Mouse (Mus musculus) E14TG2a.4 (cell line): ENCODE data around the gene Camkmt.

Experiments used
- H3K27me3 ChIP-seq: 2 replicates; pipeline ENCODE4 v1.6.1; 2014; ENCODE audit warnings: low read length, control low read depth; ENCODE audit not compliant: insufficient read depth
- H3K36me3 ChIP-seq: 2 replicates; pipeline ENCODE4 v1.6.1; 2014; ENCODE audit warnings: low read length, control low read depth; ENCODE audit not compliant: insufficient read depth
- H3K4me1 ChIP-seq: replicated peaks from 2 replicates; pipeline ENCODE4 v1.6.1; 2014; ENCODE audit warnings: low read depth, low read length, control low read depth
- H3K4me3 ChIP-seq: replicated peaks from 2 replicates; pipeline ENCODE4 v1.5.1; 2014; ENCODE audit warnings: mild to moderate bottlenecking, low read length
- H3K9me3 ChIP-seq: 2 replicates; pipeline ENCODE4 v1.6.1; 2014; ENCODE audit warnings: low read length, control low read depth
- CTCF ChIP-seq: conservative IDR thresholded peaks from 2 replicates; pipeline ENCODE4 v1.5.1; 2014; ENCODE audit warnings: low read length
- NANOG ChIP-seq: IDR thresholded peaks from 2 replicates; pipeline ENCODE4 v1.6.1; 2014; ENCODE audit warnings: borderline replicate concordance, low read length, mixed read lengths
- POU5F1 ChIP-seq: IDR thresholded peaks from 2 replicates; pipeline ENCODE4 v1.6.1; 2014; ENCODE audit warnings: low read length, borderline replicate concordance

Gene Camkmt

GRCm38 (mm10) chr17:85266831-85267422 is 176.6 kb downstream of the Camkmt start:
- Histone ChIP-seq H3K27me3 (peaks cover 4% of the 10 kb centered on the region; the same call in 1 of the 2 replicates), H3K4me3 (no peak overlapping the region), H3K4me1 (peaks cover 8% of the 10 kb centered on the region), H3K36me3 (no peaks in the 10 kb centered on the region), H3K9me3 (no peaks in the 10 kb centered on the region)
- TF ChIP-seq CTCF: no peak
- no peak for TF ChIP-seq NANOG
- TF ChIP-seq POU5F1: no peak

DNA sequence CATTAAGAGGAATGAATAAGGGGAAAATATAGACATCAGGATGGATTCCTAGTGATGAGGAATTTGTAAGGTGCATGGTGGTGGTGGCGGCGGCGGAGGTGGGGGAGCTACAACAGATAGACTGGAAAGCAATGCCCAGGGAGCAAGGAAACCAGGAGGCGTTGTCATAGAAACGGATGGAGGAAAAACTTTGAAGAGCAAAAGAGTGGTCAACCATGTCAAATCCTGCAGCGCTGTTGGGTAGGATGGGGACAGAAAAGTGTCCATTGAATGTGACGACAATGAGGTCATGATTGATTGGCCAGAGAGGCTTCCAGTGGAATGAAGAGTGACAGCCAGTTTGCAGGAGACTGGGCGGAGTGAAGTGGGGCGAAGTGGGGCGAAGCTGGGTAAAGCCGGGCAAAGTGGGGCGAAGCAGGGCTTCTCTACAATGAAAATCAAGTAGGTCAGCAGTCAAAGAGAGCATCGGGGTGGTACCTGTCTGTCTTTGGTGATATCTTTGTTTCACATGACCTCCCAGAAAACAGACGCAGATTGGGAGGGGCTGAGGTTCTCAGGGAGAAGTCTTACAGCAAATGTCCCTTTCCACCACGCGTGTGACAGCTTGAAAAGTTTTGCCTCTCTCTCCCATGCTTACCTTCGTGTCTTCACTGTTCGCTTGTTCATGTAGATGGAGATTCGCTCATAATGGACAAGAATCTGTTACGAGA is 181.3 kb downstream of the Camkmt start:
- no peaks in the 10 kb centered on the region for H3K36me3 ChIP-seq
- H3K27me3 ChIP-seq: no peaks in the 10 kb centered on the region
- H3K4me3 ChIP-seq: no peak overlapping the region
- TF ChIP-seq NANOG (no peak), CTCF (no peak), POU5F1 (no peak)
- no peaks in the 10 kb centered on the region for H3K4me1 ChIP-seq
- no peaks in the 10 kb centered on the region for H3K9me3 ChIP-seq

DNA sequence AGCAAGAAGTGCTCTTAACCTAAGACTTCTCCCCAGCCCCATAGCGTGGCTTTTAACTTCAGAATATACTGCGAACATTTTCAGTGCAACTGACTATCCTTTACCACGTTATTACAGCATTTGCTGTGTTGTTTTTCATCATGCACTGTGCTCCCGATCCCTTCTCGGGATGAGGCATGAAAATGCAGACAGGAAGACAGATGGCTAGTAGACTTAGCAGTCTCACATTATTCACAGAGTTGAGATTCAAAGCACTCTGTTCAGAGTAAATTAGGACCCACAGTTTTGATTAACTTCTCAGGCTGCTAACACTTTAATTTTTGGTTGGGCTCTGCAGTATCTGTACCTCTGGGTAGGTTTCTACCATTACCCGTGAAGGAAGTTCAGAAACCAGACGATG is 189.4 kb downstream of the Camkmt start:
- Histone ChIP-seq H3K27me3 (no peaks in the 10 kb centered on the region), H3K4me1 (no peaks in the 10 kb centered on the region), H3K9me3 (no peaks in the 10 kb centered on the region), H3K4me3 (no peak overlapping the region), H3K36me3 (no peaks in the 10 kb centered on the region)
- TF ChIP-seq CTCF (no peak), POU5F1 (no peak), NANOG (no peak)

DNA sequence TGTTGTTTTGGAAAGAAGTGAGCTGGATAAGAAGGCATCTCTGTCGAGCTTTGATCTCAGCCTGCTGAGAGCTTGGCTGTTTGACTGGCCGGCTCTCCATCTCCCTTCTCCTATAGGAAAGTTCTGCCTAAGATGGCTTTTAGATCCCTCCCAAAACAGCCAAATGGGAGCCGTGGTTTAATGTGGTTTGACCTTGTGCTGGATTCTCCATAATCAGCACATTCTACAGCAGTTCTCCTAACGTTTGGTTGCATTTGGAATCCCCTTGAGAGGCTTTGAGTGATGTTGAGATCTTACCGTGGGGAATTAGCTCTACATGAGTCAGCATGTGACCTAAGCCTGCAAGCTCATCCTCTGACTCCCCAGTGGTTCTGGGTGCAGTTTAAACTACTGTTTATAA is 192.1 kb downstream of the Camkmt start:
- H3K4me3 ChIP-seq: no peak overlapping the region
- no peaks in the 10 kb centered on the region for H3K9me3 ChIP-seq
- no peaks in the 10 kb centered on the region for H3K36me3 ChIP-seq
- TF ChIP-seq CTCF: no peak
- TF ChIP-seq POU5F1: no peak
- TF ChIP-seq NANOG: no peak
- H3K4me1 ChIP-seq: no peaks in the 10 kb centered on the region
- no peaks in the 10 kb centered on the region for H3K27me3 ChIP-seq

DNA sequence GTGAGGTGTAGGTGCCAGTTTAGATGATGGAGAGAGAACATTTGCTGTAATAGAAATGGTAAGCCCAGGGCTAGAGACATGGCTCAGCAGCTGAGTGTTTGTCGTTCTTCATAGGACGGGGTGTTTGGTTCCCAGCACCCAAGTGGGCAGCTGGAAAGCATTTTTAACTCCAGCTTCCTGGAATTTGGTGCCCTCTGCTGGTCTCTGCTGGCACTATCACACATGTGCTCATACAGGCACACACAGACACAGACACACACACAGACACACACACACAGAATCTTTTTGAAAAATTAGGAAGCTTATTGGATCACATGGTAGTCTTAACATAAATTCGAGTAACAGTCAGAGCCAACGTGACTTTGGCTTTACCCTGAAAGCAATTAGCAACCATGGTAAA is 200.8 kb downstream of the Camkmt start:
- Histone ChIP-seq H3K4me1 (no peaks in the 10 kb centered on the region), H3K9me3 (peaks cover 5% of the 10 kb centered on the region), H3K4me3 (no peak overlapping the region), H3K27me3 (no peaks in the 10 kb centered on the region), H3K36me3 (no peaks in the 10 kb centered on the region)
- TF ChIP-seq POU5F1 (no peak), CTCF (peak; percentile 58)

GRCm38 (mm10) chr17:85291601-85292000 is 201.2 kb downstream of the Camkmt start:
- Histone ChIP-seq H3K9me3 (peaks cover 5% of the 10 kb centered on the region), H3K4me3 (no peak overlapping the region), H3K4me1 (no peaks in the 10 kb centered on the region), H3K27me3 (no peaks in the 10 kb centered on the region), H3K36me3 (no peaks in the 10 kb centered on the region)
- TF ChIP-seq NANOG (no peak), POU5F1 (no peak), CTCF (no peak)

GRCm38 (mm10) chr17:85292276-85292675 is 201.9 kb downstream of the Camkmt start:
- no peaks in the 10 kb centered on the region for H3K4me1 ChIP-seq
- TF ChIP-seq NANOG: no peak
- no peak for TF ChIP-seq POU5F1
- no peak for TF ChIP-seq CTCF
- H3K4me3 ChIP-seq: no peak overlapping the region
- peaks cover 5% of the 10 kb centered on the region for H3K9me3 ChIP-seq
- H3K27me3 ChIP-seq: no peaks in the 10 kb centered on the region
- no peaks in the 10 kb centered on the region for H3K36me3 ChIP-seq

GRCm38 (mm10) chr17:85303686-85304085 is 213.3 kb downstream of the Camkmt start:
- TF ChIP-seq CTCF (no peak), POU5F1 (no peak), NANOG (no peak)

GRCm38 (mm10) chr17:85308566-85308965 is 218.2 kb downstream of the Camkmt start:
- H3K4me1 ChIP-seq: peaks cover 6% of the 10 kb centered on the region
- no peaks in the 10 kb centered on the region for H3K27me3 ChIP-seq
- no peaks in the 10 kb centered on the region for H3K36me3 ChIP-seq
- no peaks in the 10 kb centered on the region for H3K9me3 ChIP-seq
- no peak overlapping the region for H3K4me3 ChIP-seq
- TF ChIP-seq CTCF (no peak), POU5F1 (no peak), NANOG (no peak)

More at GRCm38 (mm10) chr17:85303686-85304085, 213.3 kb downstream of the Camkmt start:
- H3K9me3 ChIP-seq: no peaks in the 10 kb centered on the region
- H3K27me3 ChIP-seq: no peaks in the 10 kb centered on the region
- no peaks in the 10 kb centered on the region for H3K36me3 ChIP-seq
- no peak overlapping the region for H3K4me3 ChIP-seq
- no peaks in the 10 kb centered on the region for H3K4me1 ChIP-seq
